Mouse (Mus musculus) brain, embryonic 14.5 days (tissue): ENCODE results near the gene Dab1.

Source experiments
- CTCF ChIP-seq: fragments of 200-500 bp; IDR thresholded peaks from 2 replicates; pipeline ENCODE4 v1.5.1; 2012; ENCODE audit warnings: inconsistent platforms, mild to moderate bottlenecking, moderate library complexity, borderline replicate concordance; ENCODE audit not compliant: insufficient read depth, insufficient read length; ENCODE audit errors: extremely low read depth
- POLR2A ChIP-seq: fragments of 200-500 bp; IDR thresholded peaks from 2 replicates; pipeline ENCODE4 v1.6.1; 2012; ENCODE audit warnings: mild to moderate bottlenecking, inconsistent platforms, borderline replicate concordance; ENCODE audit not compliant: poor library complexity, insufficient read depth, insufficient read length, severe bottlenecking; ENCODE audit errors: extremely low read depth

GRCm38 (mm10) chr4:103577821-103578220, 41.3 kb upstream of the Dab1 start:
- no peak for TF ChIP-seq POLR2A
- no peak for TF ChIP-seq CTCF
